Mouse (Mus musculus) midbrain, embryonic 16.5 days (tissue): Measurements from ENCODE around the gene Xrcc6. TPM values are rescaled to one million over a fixed set of nuclear protein-coding genes. Genes with fewer than 3 reads are reported as not detected.
A peak's percentile ranks its signal among the peaks of the same experiment; 100 is the strongest.

Experiments used
- ATAC-seq: fragments of 200-750 bp; cut with Nextera tagmentation; 2 replicates; pipeline ENCODE4 v1.8.0; 2017; ENCODE audit warnings: moderate TSS enrichment
- H3K27ac ChIP-seq: fragments of 300-500 bp; sonication (generic); 2 replicates; pipeline ENCODE4 v1.5.1; 2014; ENCODE audit warnings: mild to moderate bottlenecking, low read length, mixed read lengths
- H3K27me3 ChIP-seq: fragments of 300-500 bp; sonication (generic); 2 replicates; pipeline ENCODE4 v1.6.1; 2014; ENCODE audit warnings: low read depth, low read length, mixed read lengths; ENCODE audit not compliant: control insufficient read depth, insufficient read depth
- H3K36me3 ChIP-seq: fragments of 300-500 bp; sonication (generic); 2 replicates; pipeline ENCODE4 v1.6.1; 2014; ENCODE audit warnings: mild to moderate bottlenecking, low read length, moderate library complexity, mixed read lengths; ENCODE audit not compliant: control insufficient read depth, insufficient read depth
- H3K4me1 ChIP-seq: fragments of 300-500 bp; sonication (generic); 2 replicates; pipeline ENCODE4 v1.6.1; 2014; ENCODE audit warnings: mild to moderate bottlenecking, low read length, mixed read lengths; ENCODE audit not compliant: control insufficient read depth, insufficient read depth
- H3K4me2 ChIP-seq: fragments of 300-500 bp; sonication (generic); 2 replicates; pipeline ENCODE4 v1.6.1; 2014; ENCODE audit warnings: mild to moderate bottlenecking, low read length, mixed read lengths
- H3K4me3 ChIP-seq: fragments of 300-500 bp; sonication (generic); 2 replicates; pipeline ENCODE4 v1.5.1; 2014; ENCODE audit warnings: low read depth, mild to moderate bottlenecking, low read length, moderate library complexity, mixed read lengths
- H3K9ac ChIP-seq: fragments of 300-500 bp; sonication (generic); 2 replicates; pipeline ENCODE4 v1.6.1; 2014; ENCODE audit warnings: low read depth, low read length, mixed read lengths
- H3K9me3 ChIP-seq: fragments of 300-500 bp; sonication (generic); replicated peaks from 2 replicates; pipeline ENCODE4 v1.6.1; 2014; ENCODE audit warnings: mild to moderate bottlenecking, low read length, mixed read lengths; ENCODE audit not compliant: control insufficient read depth, poor library complexity, severe bottlenecking
- WGBS: fragments of 180-500 bp; shearing (Covaris S2); extraction: QIAGEN DNeasy Blood & Tissue Kit; methylation state at CpG from one replicate; pipeline ENCODE4 v1.1.7; 2014; 5-methylcytosine and 5-hydroxymethylcytosine counted together
- polyA plus RNA-seq: library from polyadenylated mRNA; unstranded; fragments of >200 nt; fragmentation: Nextera tagmentation; extraction: Ambion mirVana; gene quantifications from 2 replicates; pipeline ENCODE4 v1.2.1, GENCODE M21; 2015

Gene Xrcc6
- polyA plus RNA-seq, 1 experiment from 2014 or later: 37.3 TPM

GRCm38 (mm10) chr15:81950716-81951115, 36.9 kb upstream of the Xrcc6 start:
- Histone ChIP-seq H3K4me1 (no peaks in the 10 kb centered on the region), H3K27ac (no peak overlapping the region), H3K27me3 (no peaks in the 10 kb centered on the region), H3K4me3 (no peak overlapping the region), H3K9me3 (no peaks in the 10 kb centered on the region), H3K4me2 (no peak overlapping the region), H3K9ac (no peak overlapping the region), H3K36me3 (peaks cover 39% of the 10 kb centered on the region)
- no peak for ATAC-seq
- WGBS: 92% methylated on average over 5 of the region's 5 CpGs

DNA sequence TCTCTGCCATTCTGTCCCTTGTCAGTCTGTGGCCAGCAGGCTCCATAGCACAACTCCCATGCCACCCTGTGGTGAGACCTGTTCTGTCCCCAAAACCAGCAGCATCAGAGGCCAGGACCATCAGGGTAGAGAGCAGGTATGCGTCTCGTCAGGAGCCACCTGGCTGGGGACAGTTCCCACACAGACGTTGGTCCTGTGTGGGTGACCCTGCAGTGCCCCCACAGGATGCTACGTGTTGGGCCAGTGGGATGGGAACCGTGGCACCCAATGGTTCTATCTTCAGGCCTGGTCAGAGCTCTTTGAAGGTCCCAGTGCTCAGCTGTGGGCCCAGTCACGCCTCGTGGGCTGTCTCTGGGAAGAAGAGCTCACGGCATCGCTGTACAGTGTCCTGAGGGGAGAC, 36.5 kb upstream of the Xrcc6 start:
- ATAC-seq: no peak

DNA sequence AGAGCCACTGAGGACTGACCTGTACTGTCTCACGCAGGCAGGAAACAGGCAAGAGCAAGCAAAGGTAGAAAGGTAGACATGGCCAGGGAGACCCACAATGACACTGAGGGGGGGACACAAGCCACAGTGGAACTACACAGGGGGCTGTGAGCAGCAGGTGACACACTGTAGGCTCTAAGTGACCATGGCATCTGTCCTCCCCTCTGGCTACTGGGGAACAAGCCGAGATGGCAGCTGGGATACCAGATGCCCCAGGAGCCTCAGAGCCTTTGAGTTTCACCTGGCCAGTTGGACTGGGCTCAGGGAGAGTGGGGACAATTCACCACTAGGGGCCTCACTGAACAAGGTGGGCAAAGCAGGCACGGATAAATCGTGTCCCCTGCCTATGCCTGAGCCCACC, 35.3 kb upstream of the Xrcc6 start:
- Histone ChIP-seq H3K9ac (no peak overlapping the region), H3K36me3 (peaks cover 29% of the 10 kb centered on the region), H3K27me3 (no peaks in the 10 kb centered on the region), H3K27ac (no peak overlapping the region), H3K4me3 (no peak overlapping the region), H3K4me1 (no peaks in the 10 kb centered on the region), H3K9me3 (no peaks in the 10 kb centered on the region), H3K4me2 (no peak overlapping the region)
- 89% methylated on average over 4 of the region's 4 CpGs for WGBS
- no peak for ATAC-seq

More for the DNA sequence above, 36.5 kb upstream of the Xrcc6 start:
- Histone ChIP-seq H3K27ac (no peak overlapping the region), H3K4me1 (no peaks in the 10 kb centered on the region), H3K27me3 (no peaks in the 10 kb centered on the region), H3K4me3 (no peak overlapping the region), H3K36me3 (peaks cover 40% of the 10 kb centered on the region), H3K9ac (no peak overlapping the region), H3K9me3 (no peaks in the 10 kb centered on the region), H3K4me2 (no peak overlapping the region)
- WGBS: 92% methylated on average over 9 of the region's 9 CpGs

GRCm38 (mm10) chr15:81954151-81954583, 33.5 kb upstream of the Xrcc6 start:
- Histone ChIP-seq H3K4me2 (no peak overlapping the region), H3K4me1 (0 out of 2 replicates have a peak, but pooled peaks cover 3% of the 10 kb centered on the region), H3K27ac (no peak overlapping the region), H3K9ac (no peak overlapping the region), H3K27me3 (no peaks in the 10 kb centered on the region), H3K36me3 (peaks cover 25% of the 10 kb centered on the region), H3K9me3 (no peaks in the 10 kb centered on the region), H3K4me3 (no peak overlapping the region)
- no peak for ATAC-seq
- 93% methylated on average over 9 of the region's 9 CpGs for WGBS

DNA sequence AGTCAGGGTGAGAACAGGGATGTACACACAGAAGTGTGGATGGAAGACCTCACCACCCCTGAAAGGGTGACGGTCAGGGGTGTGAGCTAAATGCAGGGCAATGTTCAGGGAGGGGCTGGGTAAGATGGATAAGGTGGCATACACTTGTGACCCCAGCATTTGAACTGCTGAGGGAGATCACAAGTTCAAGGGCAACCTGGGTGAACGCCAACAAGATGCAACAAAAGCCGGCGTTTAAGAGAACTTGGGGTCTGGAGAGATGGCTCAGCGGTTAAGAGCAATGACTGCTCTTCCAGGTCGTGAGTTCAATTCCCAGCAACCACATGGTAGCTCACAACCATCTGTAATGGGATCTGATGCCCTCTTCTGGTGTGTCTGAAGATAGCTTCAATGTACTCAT, 32.9 kb upstream of the Xrcc6 start:
- H3K36me3 ChIP-seq: peaks cover 19% of the 10 kb centered on the region
- WGBS: 93% methylated on average over 6 of the region's 6 CpGs

GRCm38 (mm10) chr15:81955414-81955813, 32.2 kb upstream of the Xrcc6 start:
- Histone ChIP-seq H3K27ac (no peak overlapping the region), H3K4me2 (no peak overlapping the region), H3K9me3 (no peaks in the 10 kb centered on the region), H3K9ac (no peak overlapping the region), H3K4me3 (no peak overlapping the region), H3K4me1 (peaks cover 10% of the 10 kb centered on the region), H3K27me3 (no peaks in the 10 kb centered on the region), H3K36me3 (peaks cover 18% of the 10 kb centered on the region)
- no peak for ATAC-seq
- 91% methylated on average over 15 of the region's 15 CpGs for WGBS

More for the DNA sequence above, 32.9 kb upstream of the Xrcc6 start:
- no peak overlapping the region for H3K4me3 ChIP-seq
- ATAC-seq: no peak
- H3K9me3 ChIP-seq: no peaks in the 10 kb centered on the region
- H3K4me2 ChIP-seq: no peak overlapping the region
- H3K4me1 ChIP-seq: peaks cover 7% of the 10 kb centered on the region
- H3K9ac ChIP-seq: no peak overlapping the region
- no peak overlapping the region for H3K27ac ChIP-seq
- no peaks in the 10 kb centered on the region for H3K27me3 ChIP-seq

GRCm38 (mm10) chr15:81956457-81956856, 31.2 kb upstream of the Xrcc6 start:
- Histone ChIP-seq H3K4me3 (no peak overlapping the region), H3K9me3 (no peaks in the 10 kb centered on the region), H3K27ac (no peak overlapping the region), H3K27me3 (no peaks in the 10 kb centered on the region), H3K4me1 (peaks cover 10% of the 10 kb centered on the region), H3K4me2 (no peak overlapping the region), H3K36me3 (peaks cover 18% of the 10 kb centered on the region), H3K9ac (no peak overlapping the region)
- no peak for ATAC-seq
- 58% methylated on average over 8 of the region's 8 CpGs for WGBS

GRCm38 (mm10) chr15:81957598-81957997, 30.0 kb upstream of the Xrcc6 start:
- WGBS: 88% methylated on average over 11 of the region's 11 CpGs
- no peak overlapping the region for H3K4me2 ChIP-seq
- no peak overlapping the region for H3K27ac ChIP-seq
- peaks cover 18% of the 10 kb centered on the region for H3K36me3 ChIP-seq
- H3K4me3 ChIP-seq: no peak overlapping the region
- H3K9ac ChIP-seq: no peak overlapping the region
- no peaks in the 10 kb centered on the region for H3K27me3 ChIP-seq
- H3K4me1 ChIP-seq: peaks cover 10% of the 10 kb centered on the region
- H3K9me3 ChIP-seq: no peaks in the 10 kb centered on the region
- ATAC-seq: no peak

- no peak overlapping the region for H3K9ac ChIP-seq
- peaks cover 18% of the 10 kb centered on the region for H3K36me3 ChIP-seq
- no peak overlapping the region for H3K27ac ChIP-seq
- no peaks in the 10 kb centered on the region for H3K27me3 ChIP-seq
- H3K4me1 ChIP-seq: peaks cover 10% of the 10 kb centered on the region
- peak overlapping the region; percentile 88; the same call in 1 of the 2 replicates for H3K4me2 ChIP-seq
- H3K4me3 ChIP-seq: no peak overlapping the region
- ATAC-seq: no peak
- no peaks in the 10 kb centered on the region for H3K9me3 ChIP-seq
- WGBS: 94% methylated on average over 3 of the region's 3 CpGs
Measured at GRCm38 (mm10) chr15:81958906-81959305, 28.7 kb upstream of the Xrcc6 start.
